In the genomic region with DNA sequence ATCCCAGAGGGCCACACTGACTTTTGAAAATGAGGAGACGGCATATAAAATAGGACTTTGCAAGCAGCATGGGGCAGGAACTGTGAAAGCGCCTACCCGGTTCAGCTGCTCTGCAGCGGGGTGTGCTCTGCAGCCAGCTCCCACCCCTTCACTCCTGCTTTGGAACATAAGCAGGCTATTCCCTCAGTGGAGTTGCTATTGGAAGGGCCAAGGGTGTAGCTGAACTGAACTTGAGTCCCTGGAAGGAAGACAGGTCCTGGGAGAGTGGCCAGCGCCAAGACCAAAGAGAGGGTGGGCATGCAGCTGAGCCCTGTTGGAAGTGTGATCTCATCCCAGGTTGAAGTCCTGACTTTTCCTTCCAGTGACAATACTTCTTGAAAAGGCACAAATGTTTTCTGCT, we compare ENCODE assay signal across 14 mouse cellular contexts.
DNase-seq lines count a peak whose midpoint lies in the region; ATAC-seq and TF ChIP-seq lines count a peak whose summit lies in the region.
"Had no signal": no experiment of that assay in that cellular context is flagged by ENCODE, and none has a peak within 500 bp of the region (broad histone marks: within the 10 kb centered on the region; RNA-seq: fewer than 3 reads in every experiment).

No protein-coding gene starts in this region.

- no peak for ATAC-seq in embryonic facial prominence, embryonic 14.5 days (ENCODE audit: low read depth)
- peak; percentile 84 for ATAC-seq in limb, embryonic 13.5 days (ENCODE audit: low FRiP score, low read depth)
- ATAC-seq: hindbrain, embryonic 16.5 days had no signal

- H3K4me2 ChIP-seq in embryonic facial prominence, embryonic 14.5 days (ENCODE audit: low read depth, low read length): no peak overlapping the region
- H3K4me2 ChIP-seq in limb, embryonic 13.5 days (replicated peaks): 0 out of 2 replicates have a peak overlapping the region, but pooled peaks have one; percentile 9
- H3K4me2 ChIP-seq: liver, embryonic 11.5 days had no signal

- 72% methylated on average over 5 of the region's 5 CpGs for WGBS in embryonic facial prominence, embryonic 14.5 days
- WGBS in embryonic facial prominence, embryonic 10.5 days: 88% methylated on average over 5 of the region's 5 CpGs
- 61% methylated on average over 5 of the region's 5 CpGs for WGBS in kidney, adult 2 months
- 34% methylated on average over 5 of the region's 5 CpGs for WGBS in limb, embryonic 13.5 days

- H3K27ac ChIP-seq in embryonic facial prominence, embryonic 14.5 days (replicated peaks; ENCODE audit: low read depth, low read length): no peak overlapping the region
- no peak overlapping the region for H3K27ac ChIP-seq in embryonic facial prominence, embryonic 10.5 days (replicated peaks)
- H3K27ac ChIP-seq in kidney, adult 2 months (ENCODE audit: insufficient read depth, low read depth, low read length): no peak overlapping the region
- peak overlapping the region; percentile 77 for H3K27ac ChIP-seq in limb, embryonic 13.5 days

- TF ChIP-seq POLR2A in kidney, adult 2 months (IDR thresholded peaks at IDR 0.05; ENCODE audit: low read depth, low read length): no peak

- H3K4me1 ChIP-seq in embryonic facial prominence, embryonic 14.5 days (ENCODE audit: control insufficient read depth, insufficient read depth, low read length): no peaks in the 10 kb centered on the region
- H3K4me1 ChIP-seq in embryonic facial prominence, embryonic 10.5 days: peaks cover 4% of the 10 kb centered on the region; the same call in 1 of the 2 replicates
- no peaks in the 10 kb centered on the region for H3K4me1 ChIP-seq in kidney, adult 2 months (ENCODE audit: control insufficient read depth, insufficient read depth, low read length)
- peaks cover 38% of the 10 kb centered on the region for H3K4me1 ChIP-seq in limb, embryonic 13.5 days

- DNase-seq in embryonic facial prominence, embryonic 14.5 days (ENCODE audit: low spot score): peak; percentile 58
- DNase-seq in embryonic facial prominence, embryonic 10.5 days (ENCODE audit: low spot score): no peak
- DNase-seq in kidney, postnatal 4 days: peak; percentile 61 to 62
- no peak for DNase-seq in kidney, adult 2 months
- peak; percentile 41 for DNase-seq in gastrocnemius, postnatal 10 days
- no peak for DNase-seq in embryo, embryonic 10.5 days (ENCODE audit: low spot score)
- DNase-seq in embryo, embryonic 10 days (ENCODE audit: low spot score): no peak
- DNase-seq: cerebellum, postnatal 25 days; thymus, postnatal 4 days had no signal

- no peaks in the 10 kb centered on the region for H3K9me3 ChIP-seq in embryonic facial prominence, embryonic 14.5 days (ENCODE audit: control insufficient read depth, low read length)
- H3K9me3 ChIP-seq in embryonic facial prominence, embryonic 10.5 days: no peaks in the 10 kb centered on the region
- no peaks in the 10 kb centered on the region for H3K9me3 ChIP-seq in limb, embryonic 13.5 days

- no peak overlapping the region for H3K4me3 ChIP-seq in embryonic facial prominence, embryonic 14.5 days (ENCODE audit: low read depth, low read length)
- no peak overlapping the region for H3K4me3 ChIP-seq in embryonic facial prominence, embryonic 10.5 days
- H3K4me3 ChIP-seq in kidney, adult 2 months (ENCODE audit: insufficient read depth, low read depth, low read length): no peak overlapping the region
- no peak overlapping the region for H3K4me3 ChIP-seq in limb, embryonic 13.5 days
- H3K4me3 ChIP-seq: myocyte had no signal

- H3K9ac ChIP-seq in embryonic facial prominence, embryonic 14.5 days (ENCODE audit: low read depth, low read length): no peak overlapping the region
- H3K9ac ChIP-seq in limb, embryonic 13.5 days: no peak overlapping the region

- H3K36me3 ChIP-seq in embryonic facial prominence, embryonic 14.5 days (ENCODE audit: control insufficient read depth, insufficient read depth, low read length): no peaks in the 10 kb centered on the region
- no peaks in the 10 kb centered on the region for H3K36me3 ChIP-seq in embryonic facial prominence, embryonic 10.5 days (replicated peaks)
- no peaks in the 10 kb centered on the region for H3K36me3 ChIP-seq in kidney, adult 2 months (ENCODE audit: control insufficient read depth, insufficient read depth, low read length)
- H3K36me3 ChIP-seq in limb, embryonic 13.5 days: no peaks in the 10 kb centered on the region
- H3K36me3 ChIP-seq: G1E had no signal

- no peak for TF ChIP-seq CTCF in kidney, adult 2 months (conservative IDR thresholded peaks at IDR 0.05; ENCODE audit: insufficient read depth, insufficient read length, low read depth, low read length)

- no peaks in the 10 kb centered on the region for H3K27me3 ChIP-seq in embryonic facial prominence, embryonic 14.5 days (replicated peaks; ENCODE audit: control insufficient read depth, insufficient read depth, low read length)
- H3K27me3 ChIP-seq in embryonic facial prominence, embryonic 10.5 days (replicated peaks; ENCODE audit: low read depth, poor library complexity, severe bottlenecking): peaks cover 6% of the 10 kb centered on the region
- H3K27me3 ChIP-seq in kidney, adult 2 months (replicated peaks; ENCODE audit: control insufficient read depth, insufficient read depth, low read length): no peaks in the 10 kb centered on the region
- H3K27me3 ChIP-seq in limb, embryonic 13.5 days: peaks cover 5% of the 10 kb centered on the region

Comparison
In these comparisons a context has a peak if more than half of its experiments do, and no peak if none do; other contexts are left out.
1. DNase-seq: peak in embryonic facial prominence, embryonic 14.5 days (single experiment), kidney, postnatal 4 days (2 of 2) and gastrocnemius, postnatal 10 days (single experiment); none in embryonic facial prominence, embryonic 10.5 days (single experiment), kidney, adult 2 months (single experiment), embryo, embryonic 10.5 days (single experiment) and embryo, embryonic 10 days (single experiment).